Mouse (Mus musculus) activated CD4-positive, CD25-positive, alpha-beta regulatory T cell, adult 4 months (primary cell): ENCODE measurements around the gene Cpne6. TPM values are rescaled to one million over a fixed set of nuclear protein-coding genes. Genes with fewer than 3 reads are reported as not detected.

Experiments
- ATAC-seq: one replicate; pipeline ENCODE4 v1.8.0; 2017
- polyA plus RNA-seq, 2 experiments: library from polyadenylated mRNA; unstranded; fragments of 100-300 nt; shearing (Covaris generic); gene quantifications; one replicate each; pipeline ENCODE4 v1.2.1; 2017

Cpne6 gene
- polyA plus RNA-seq, result not detected

- ATAC-seq, result no peak
Observed at GRCm38 (mm10) chr14:55510125-55510731, at the start of gene Cpne6. TSS of gene Cpne6 (plus strand) at chr14:55510445.

DNA sequence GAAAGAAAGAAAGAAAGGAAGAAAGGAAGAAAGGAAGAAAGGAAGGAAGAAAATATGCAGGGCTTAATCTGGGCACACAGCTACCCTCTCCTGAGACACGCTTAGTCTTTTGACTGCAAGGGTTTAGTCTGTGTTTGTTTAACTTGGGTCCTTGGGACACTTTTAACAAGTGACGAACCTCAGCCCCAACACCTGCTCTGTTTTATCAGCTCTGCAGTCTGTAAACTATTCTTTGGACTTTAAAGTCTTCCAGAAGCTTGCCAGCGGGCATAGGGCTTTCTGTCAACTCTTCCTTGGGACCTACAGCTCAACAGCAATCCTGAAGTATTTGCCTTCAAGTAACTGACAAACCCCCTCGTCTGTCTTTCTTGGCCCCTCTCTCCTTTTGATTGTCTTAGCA is 48.5 kb upstream of the Cpne6 start:
- ATAC-seq, result no peak

- ATAC-seq, result no peak
Observed at GRCm38 (mm10) chr14:55466481-55466880, 43.8 kb upstream of the Cpne6 start.

- no peak for ATAC-seq
Observed at GRCm38 (mm10) chr14:55467108-55467507, 43.1 kb upstream of the Cpne6 start.

DNA sequence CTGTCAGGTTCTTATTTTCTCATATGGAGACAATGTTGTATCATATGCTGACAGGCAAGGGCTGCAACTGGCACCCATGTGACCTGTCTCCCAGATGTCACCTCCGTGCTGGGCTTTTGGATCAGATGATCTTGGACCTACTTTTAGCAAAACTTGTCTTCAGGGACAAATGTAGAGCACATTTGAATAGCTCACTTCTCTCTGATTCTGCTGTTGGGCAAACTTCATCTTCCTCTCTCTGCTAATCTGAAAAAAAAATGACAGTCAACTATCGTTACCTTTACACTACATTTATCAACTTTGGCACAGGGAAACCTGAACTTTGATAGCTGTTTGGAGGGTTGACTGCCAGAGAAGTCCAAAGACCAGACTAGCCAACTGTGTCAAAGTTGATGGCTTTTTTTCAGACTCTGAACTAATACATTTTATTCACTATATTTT is 41.9 kb upstream of the Cpne6 start:
- no peak for ATAC-seq

DNA sequence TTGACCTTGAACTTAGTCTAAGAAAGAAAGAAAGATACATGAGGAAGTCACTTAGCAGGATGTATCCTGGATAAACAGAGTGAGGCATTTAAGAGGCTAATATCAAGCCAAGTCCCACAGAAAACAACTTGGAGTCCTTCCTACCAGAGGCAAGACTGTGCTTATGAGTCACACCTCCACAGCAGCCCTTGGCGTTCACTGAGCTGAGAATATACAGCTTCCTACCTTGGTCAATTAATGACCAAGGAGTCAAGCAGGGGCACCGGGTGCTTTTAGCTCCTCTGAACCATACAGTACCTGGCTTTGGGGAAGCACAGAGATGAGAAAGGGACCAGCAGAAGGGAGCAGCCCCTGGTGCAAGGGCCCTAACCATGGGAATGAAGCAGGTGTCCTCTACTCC is 41.2 kb upstream of the Cpne6 start:
- ATAC-seq, result no peak

DNA sequence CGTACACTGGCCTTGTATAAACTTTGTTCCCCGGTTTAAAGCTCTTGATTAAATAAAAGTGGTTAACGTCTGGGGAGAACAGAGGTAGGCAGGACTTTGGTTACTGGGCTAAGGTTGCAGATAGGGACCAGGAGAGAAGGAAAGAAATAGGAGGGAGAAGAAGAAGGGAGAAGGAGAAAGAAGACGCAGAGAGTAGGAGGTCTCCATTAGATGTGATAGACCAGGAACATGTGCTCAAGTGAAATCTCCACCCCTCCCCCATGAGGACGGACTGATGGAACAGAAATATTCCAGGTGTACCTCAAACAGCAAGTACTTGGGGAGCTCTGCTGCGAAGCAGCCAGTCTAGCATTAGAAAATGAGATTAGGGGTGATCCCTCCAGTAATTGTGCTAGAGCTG is 40.4 kb upstream of the Cpne6 start:
- ATAC-seq, result no peak

DNA sequence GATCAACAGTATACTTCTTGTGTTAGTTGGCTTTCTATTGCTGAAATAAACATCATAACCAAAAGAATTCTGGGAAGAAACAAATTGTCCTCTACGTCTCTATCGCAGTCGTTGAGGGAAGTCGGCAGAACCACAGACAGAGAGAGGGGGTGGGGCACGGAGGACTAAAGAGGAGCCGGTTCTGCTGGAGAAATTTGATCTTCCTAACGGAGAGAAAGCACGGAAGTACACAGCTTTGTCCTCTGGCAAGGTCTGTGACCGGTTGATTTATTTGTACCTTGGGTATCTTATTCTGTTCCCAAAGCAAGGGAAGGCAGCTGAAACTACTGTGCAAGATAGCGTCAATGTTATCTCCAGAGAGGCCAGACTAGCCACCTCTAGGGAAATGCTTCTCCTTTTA is 39.4 kb upstream of the Cpne6 start:
- ATAC-seq, result no peak

DNA sequence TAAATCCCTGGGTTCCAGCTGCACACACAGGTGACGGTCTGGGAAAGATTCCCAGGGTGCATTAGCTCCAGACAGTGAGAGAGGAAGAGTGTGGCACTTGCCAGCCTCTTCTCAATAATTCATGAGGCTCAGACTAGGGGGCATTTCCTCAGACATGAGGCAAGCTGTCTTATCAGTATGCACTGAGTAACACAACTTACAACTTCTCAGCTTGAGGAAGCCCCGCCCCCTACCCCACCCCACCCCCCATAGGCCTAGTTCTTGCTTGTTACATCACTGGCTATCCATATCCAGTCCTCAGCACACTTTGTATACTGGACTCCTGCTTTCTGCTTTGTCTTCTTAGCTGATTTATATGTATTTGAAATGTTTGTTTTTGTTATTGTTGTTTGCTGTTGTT is 34.6 kb upstream of the Cpne6 start:
- ATAC-seq, result no peak

DNA sequence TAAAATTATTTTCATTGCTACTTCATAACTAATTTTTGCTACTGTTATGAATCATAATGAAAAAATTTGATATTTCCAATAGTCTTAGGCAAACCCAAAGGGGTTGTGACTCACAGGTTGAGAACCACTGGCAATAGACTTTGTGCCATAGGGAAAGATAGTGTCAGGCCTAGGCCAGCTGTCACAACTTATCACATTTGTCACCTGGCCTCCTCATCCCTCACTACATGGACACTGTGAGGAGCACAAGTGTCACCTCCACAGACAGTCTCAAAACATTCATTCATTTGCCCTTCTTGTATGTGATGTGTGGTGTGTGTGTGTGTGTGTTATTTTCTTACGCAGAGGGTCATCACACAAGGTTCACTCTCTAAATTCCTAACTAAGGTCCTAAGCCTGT is 32.8 kb upstream of the Cpne6 start:
- ATAC-seq, result no peak

DNA sequence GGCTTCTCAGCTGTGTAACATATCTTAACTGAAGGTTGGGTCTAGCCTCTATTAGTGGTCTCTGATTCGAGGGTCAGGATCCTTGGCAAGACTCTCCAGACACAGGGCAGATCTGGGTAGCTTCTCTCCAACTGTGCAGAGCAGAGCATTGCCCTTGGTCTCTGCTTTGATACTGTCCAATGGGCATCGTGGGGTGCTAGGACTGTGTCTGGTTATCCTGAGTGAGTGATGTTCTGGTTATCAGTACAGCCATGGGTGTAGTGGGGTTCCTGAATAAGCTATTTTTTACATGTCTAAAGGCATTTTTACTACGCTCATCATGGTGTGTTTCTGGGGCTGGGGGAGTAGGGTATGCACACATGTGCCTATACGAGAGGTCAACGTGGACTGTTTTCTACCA is 32.4 kb upstream of the Cpne6 start:
- no peak for ATAC-seq

- peak; percentile 88 for ATAC-seq
Observed at GRCm38 (mm10) chr14:55478651-55479599, 31.3 kb upstream of the Cpne6 start, which contains the start of gene Dhrs4. TSS of gene Dhrs4 (plus strand) at chr14:55478758.

DNA sequence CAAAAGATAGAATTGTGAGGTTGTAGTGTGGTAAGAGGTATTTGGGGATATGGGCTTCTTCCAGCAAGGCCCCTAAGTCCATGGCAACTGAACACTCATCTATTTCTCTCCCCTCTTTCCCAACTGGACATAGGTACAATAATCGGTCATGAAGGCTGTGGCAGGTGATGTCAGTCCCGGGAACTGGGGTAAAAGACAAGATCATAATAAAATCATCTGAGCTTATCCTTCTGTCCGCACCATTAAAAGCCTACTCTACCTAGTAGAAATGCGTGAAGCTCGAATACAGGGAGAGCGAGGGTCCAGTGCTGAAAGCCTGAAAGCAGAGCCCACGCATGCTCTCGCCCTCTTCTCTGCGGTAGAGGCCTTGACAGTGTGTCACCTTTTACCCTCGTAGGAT is 30.6 kb upstream of the Cpne6 start:
- no peak for ATAC-seq

DNA sequence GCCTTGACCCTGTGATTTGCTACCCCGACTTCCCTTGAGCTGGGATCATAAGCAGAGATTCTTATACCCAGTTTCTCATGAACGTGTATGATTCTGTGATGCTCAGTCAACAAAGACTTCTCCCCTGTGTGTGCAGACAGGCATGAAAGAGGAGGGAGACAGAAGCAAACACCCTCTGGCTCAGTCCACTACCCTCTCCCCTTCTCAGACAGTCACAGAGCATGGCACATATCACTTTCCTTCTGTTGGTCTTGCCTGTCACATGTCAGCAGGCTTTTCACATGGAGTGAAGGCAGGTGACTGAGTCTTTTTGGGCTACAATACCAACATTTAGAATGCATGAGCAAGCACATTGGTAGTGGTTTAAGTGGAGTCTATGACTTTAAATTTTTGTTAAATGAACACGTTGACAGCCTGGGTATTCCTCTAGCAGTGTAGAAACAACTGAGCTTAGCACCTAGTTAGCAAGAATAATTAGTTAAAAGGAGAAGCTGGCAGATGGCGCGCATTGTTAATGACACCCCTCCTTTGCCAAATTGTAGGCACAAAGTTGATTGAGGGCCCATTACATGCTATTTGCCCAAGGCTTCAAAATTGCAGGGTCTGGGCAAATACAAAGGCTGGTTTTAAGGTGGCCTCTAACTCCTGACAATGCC is 25.7 kb upstream of the Cpne6 start:
- ATAC-seq, result no peak

DNA sequence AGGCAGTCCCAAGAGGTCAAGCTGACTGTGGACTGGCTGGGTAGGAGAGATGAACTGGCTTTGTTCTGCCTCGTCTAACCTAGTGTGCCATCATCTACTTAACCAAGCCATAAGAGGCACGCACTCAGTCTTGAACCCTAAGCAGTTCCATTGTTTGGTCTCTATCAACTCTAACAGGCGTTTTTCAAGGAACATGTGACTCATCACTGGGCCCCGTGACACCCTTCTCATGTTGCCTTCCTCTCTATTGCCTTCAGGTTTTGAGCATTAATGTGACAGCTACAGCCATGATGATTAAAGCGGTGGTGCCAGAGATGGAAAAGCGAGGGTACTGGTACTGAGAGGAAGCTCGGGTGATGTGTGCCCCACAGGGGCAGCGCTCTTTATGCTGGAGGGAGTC is 23.4 kb upstream of the Cpne6 start:
- ATAC-seq, result no peak

GRCm38 (mm10) chr14:55490361-55491201 is 19.7 kb upstream of the Cpne6 start, which contains the start of gene Carmil3:
TSS of gene Carmil3 (plus strand) at chr14:55490651.
- ATAC-seq, result peak; percentile 77

DNA sequence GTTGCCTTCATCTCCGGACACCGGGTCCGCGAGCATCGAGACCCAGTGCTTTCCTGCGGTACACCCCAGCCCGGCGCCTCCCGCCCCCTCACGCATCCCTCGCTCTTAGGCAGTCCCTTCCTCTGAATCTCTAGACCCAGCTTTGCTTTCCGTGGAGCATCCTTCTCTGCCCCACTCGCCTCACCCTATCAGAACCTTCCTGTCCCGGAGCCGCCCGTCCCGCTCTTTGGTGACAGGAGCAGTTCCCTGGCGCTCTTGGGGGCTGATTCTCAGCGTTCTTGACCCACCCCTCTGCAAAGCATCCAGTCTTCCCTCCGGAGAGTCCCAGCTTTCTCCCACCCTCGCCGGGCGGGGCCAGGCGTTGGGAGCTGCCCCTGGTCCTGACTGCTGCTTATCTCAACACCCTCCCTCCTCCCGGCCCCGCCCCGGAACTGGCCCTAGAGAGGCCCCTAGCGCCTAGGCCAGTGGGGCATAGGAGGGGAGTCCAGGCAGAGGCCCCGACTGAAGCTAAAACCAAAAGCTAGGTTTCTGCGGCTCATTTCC is 18.9 kb upstream of the Cpne6 start:
- ATAC-seq, result peak; percentile 28

- no peak for ATAC-seq
Observed at GRCm38 (mm10) chr14:55492103-55492502, 18.1 kb upstream of the Cpne6 start.

DNA sequence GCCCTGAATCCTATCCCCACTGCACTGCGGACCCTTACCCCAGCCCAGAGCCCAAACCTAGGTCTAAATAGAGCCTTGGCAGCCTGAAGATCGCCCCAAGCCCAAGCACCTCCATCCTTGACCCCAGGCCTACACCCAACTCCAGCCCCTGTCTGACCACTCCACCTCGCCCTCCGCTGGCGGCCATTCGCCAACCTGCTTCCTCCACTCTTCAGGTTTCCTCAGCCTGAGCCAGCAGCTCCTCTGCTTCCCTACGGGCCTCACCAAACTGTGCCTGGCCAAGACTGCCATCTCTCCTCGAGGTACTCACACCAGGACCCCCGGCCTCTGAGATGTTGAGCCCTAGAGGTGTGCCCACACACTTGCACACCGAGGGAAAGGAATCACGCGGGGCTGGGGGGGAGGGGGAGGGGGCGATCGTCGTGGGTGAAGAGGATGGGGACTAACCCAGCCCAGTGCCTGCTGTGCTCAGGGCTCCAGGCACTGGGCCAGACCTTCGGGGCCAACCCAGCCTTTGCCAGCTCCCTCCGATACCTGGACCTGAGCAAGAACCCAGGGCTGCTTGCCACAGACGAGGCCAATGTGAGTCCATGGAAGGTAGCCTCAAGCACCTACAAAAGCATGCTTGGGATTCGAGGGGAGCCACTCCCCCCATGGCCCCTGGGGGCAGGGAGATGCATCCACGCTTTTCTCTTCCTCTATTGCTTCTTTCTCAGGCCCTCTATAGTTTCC is 14.6 kb upstream of the Cpne6 start:
- no peak for ATAC-seq

- ATAC-seq, result no peak
Observed at GRCm38 (mm10) chr14:55496761-55497448, 13.3 kb upstream of the Cpne6 start.

DNA sequence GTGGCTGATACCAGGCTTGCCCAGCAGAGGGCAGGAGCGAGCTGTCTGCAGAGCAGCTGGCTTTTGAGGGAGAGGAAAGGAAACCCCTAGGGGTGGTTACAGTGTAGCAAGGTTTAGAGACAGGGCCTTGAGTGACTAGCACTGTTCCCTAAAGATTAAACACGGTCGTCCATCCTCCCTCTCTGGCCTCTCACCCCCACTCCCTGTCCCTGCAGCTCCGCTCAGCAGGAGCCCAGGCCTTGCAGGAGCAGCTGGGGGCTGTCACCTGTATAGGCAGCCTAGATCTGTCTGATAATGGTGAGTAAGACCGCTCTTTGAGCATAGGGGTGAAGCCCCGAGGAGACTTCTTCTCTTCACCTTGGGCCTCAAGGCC is 12.8 kb upstream of the Cpne6 start:
- peak; percentile 85 for ATAC-seq
